Mouse (Mus musculus) left cerebral cortex, adult 18-20 months (tissue): ENCODE measurements around the gene Atp6v1fnb. TPM values are rescaled to one million over a fixed set of nuclear protein-coding genes. Genes with fewer than 3 reads are reported as not detected.
A peak's percentile ranks its signal among the peaks of the same experiment; 100 is the strongest.

ENCODE experiments used
- DNase-seq, 2 experiments: peaks; one replicate each; pipeline ENCODE4 v3.0.0; 2021 to 2022; ENCODE audit warnings: low spot score in 2 of 2, mixed read lengths in 1 of 2
- total RNA-seq, 2 experiments: library from RNA; stranded (reverse); gene quantifications; 2 replicates each; pipeline ENCODE4 v1.2.3; 2021

Gene Atp6v1fnb
- total RNA-seq, 2 experiments from 2014 or later = 0.54 TPM; not detected in 1

GRCm38 (mm10) chr6:29463388-29463787 is 7.8 kb upstream of the Atp6v1fnb start:
- no peak for DNase-seq

- DNase-seq = peak; percentile 92 to 93
Observed at GRCm38 (mm10) chr6:29467583-29468354, 3.5 kb upstream of the Atp6v1fnb start, which contains the start of gene Atp6v1f. TSS of gene Atp6v1f (plus strand) at chr6:29467718.

GRCm38 (mm10) chr6:29468851-29469250 is 2.4 kb upstream of the Atp6v1fnb start:
- no peak for DNase-seq

GRCm38 (mm10) chr6:29473941-29474691 is 2.9 kb downstream of the Atp6v1fnb start:
- DNase-seq = peak; percentile 74 to 79

GRCm38 (mm10) chr6:29474736-29475135 is 3.5 kb downstream of the Atp6v1fnb start:
- DNase-seq = no peak

GRCm38 (mm10) chr6:29482691-29483090 is 11.5 kb downstream of the Atp6v1fnb start:
- no peak for DNase-seq

- peak; percentile 19 to 60 for DNase-seq
Observed at GRCm38 (mm10) chr6:29484716-29485559, 13.7 kb downstream of the Atp6v1fnb start.

- DNase-seq = no peak
Observed at GRCm38 (mm10) chr6:29485951-29486350, 14.7 kb downstream of the Atp6v1fnb start.

GRCm38 (mm10) chr6:29494101-29494500 is 22.9 kb downstream of the Atp6v1fnb start:
- DNase-seq = no peak

GRCm38 (mm10) chr6:29496270-29496669 is 25.0 kb downstream of the Atp6v1fnb start:
- no peak for DNase-seq

GRCm38 (mm10) chr6:29497791-29498190 is 26.6 kb downstream of the Atp6v1fnb start:
- no peak for DNase-seq

GRCm38 (mm10) chr6:29500177-29500576 is 28.9 kb downstream of the Atp6v1fnb start:
- no peak for DNase-seq

GRCm38 (mm10) chr6:29500810-29501209 is 29.6 kb downstream of the Atp6v1fnb start:
- DNase-seq = no peak

GRCm38 (mm10) chr6:29501599-29501998 is 30.4 kb downstream of the Atp6v1fnb start:
- DNase-seq = no peak

- DNase-seq = no peak
Observed at GRCm38 (mm10) chr6:29505493-29505892, 34.3 kb downstream of the Atp6v1fnb start.

GRCm38 (mm10) chr6:29506834-29507233 is 35.6 kb downstream of the Atp6v1fnb start:
- DNase-seq = no peak

- no peak for DNase-seq
Observed at GRCm38 (mm10) chr6:29507447-29508309, 36.4 kb downstream of the Atp6v1fnb start, which contains the start of gene Kcp. TSS of gene Kcp (minus strand) at chr6:29507952.

GRCm38 (mm10) chr6:29509086-29509485 is 37.8 kb downstream of the Atp6v1fnb start:
- DNase-seq = no peak

- DNase-seq = no peak
Observed at GRCm38 (mm10) chr6:29513284-29513683, 42.0 kb downstream of the Atp6v1fnb start.

- DNase-seq = peak; percentile 70 to 75
Observed at GRCm38 (mm10) chr6:29517139-29517538, 45.9 kb downstream of the Atp6v1fnb start.
